In genomic region chr4:91405047-91405446, GRCm38 (mm10) we compare ENCODE assay signal across 29 mouse cellular contexts. TPM values are rescaled to one million over a fixed set of nuclear protein-coding genes. Genes with fewer than 3 reads are reported as not detected.
"Had no signal": no experiment of that assay in that cellular context is flagged by ENCODE, and none has a peak within 500 bp of the region (broad histone marks: within the 10 kb centered on the region; RNA-seq: fewer than 3 reads in every experiment).

No protein-coding gene starts in this region.

- H3K27ac ChIP-seq: embryonic facial prominence, embryonic 12.5 days; embryonic facial prominence, embryonic 13.5 days; forebrain, embryonic 10.5 days; forebrain, embryonic 12.5 days; forebrain, embryonic 13.5 days; forebrain, embryonic 15.5 days; gastrocnemius, adult 2 months; heart, adult 2 months; heart, embryonic 10.5 days had no signal

- H3K9me3 ChIP-seq: embryonic facial prominence, embryonic 12.5 days; embryonic facial prominence, embryonic 13.5 days; forebrain, embryonic 10.5 days; forebrain, embryonic 12.5 days; forebrain, embryonic 13.5 days; forebrain, embryonic 15.5 days; heart, embryonic 10.5 days had no signal

- H3K4me2 ChIP-seq: embryonic facial prominence, embryonic 12.5 days; embryonic facial prominence, embryonic 13.5 days; forebrain, embryonic 12.5 days; forebrain, embryonic 13.5 days; forebrain, embryonic 15.5 days; heart, embryonic 11.5 days had no signal

- H3K36me3 ChIP-seq: embryonic facial prominence, embryonic 12.5 days; embryonic facial prominence, embryonic 13.5 days; forebrain, embryonic 10.5 days; forebrain, embryonic 12.5 days; forebrain, embryonic 15.5 days; heart, embryonic 10.5 days had no signal

- H3K4me1 ChIP-seq: embryonic facial prominence, embryonic 12.5 days had no signal

- H3K9ac ChIP-seq: embryonic facial prominence, embryonic 12.5 days; embryonic facial prominence, embryonic 13.5 days; forebrain, embryonic 12.5 days; forebrain, embryonic 13.5 days; forebrain, embryonic 15.5 days; forebrain, postnatal 0 days had no signal

- H3K27me3 ChIP-seq: forebrain, embryonic 13.5 days; forebrain, embryonic 15.5 days had no signal

- DNase-seq: cerebellum, adult 2 months; cerebellum, adult 8-10 months; cerebellum, adult 9-10 months; cerebellum, adult 9-11 months; cerebellum, postnatal 10 days; cerebellum, postnatal 14 days; cerebellum, postnatal 25 days; cerebellum, postnatal 36 days; embryo, embryonic 11 days; forebrain, postnatal 0 days; gastrocnemius, adult 2 months; gastrocnemius, postnatal 10 days; gastrocnemius, postnatal 14 days; gastrocnemius, postnatal 25 days; gastrocnemius, postnatal 36 days; heart, adult 11 months; heart, adult 18-20 months; heart, adult 2 months had no signal

- ATAC-seq: forebrain, embryonic 13.5 days; forebrain, embryonic 14.5 days; forebrain, embryonic 15.5 days; forebrain, embryonic 16.5 days; forebrain, postnatal 0 days had no signal

- H3K4me3 ChIP-seq: embryonic facial prominence, embryonic 12.5 days; embryonic facial prominence, embryonic 13.5 days; erythroblast, embryonic 14.5 days; forebrain, embryonic 10.5 days; forebrain, embryonic 12.5 days; forebrain, embryonic 13.5 days; forebrain, embryonic 15.5 days; gastrocnemius, adult 2 months; heart, adult 2 months; heart, embryonic 10.5 days had no signal

RNA-seq across cellular contexts. Expression of gene Elavl2, which starts 4.5 kb away (rescaled TPM):
- polyA plus RNA-seq: erythroblast, embryonic 14.5 days had no signal
